Mouse (Mus musculus): ENCODE results near the gene Myo15b.
"Not testable (repeated sequence)": the region's sequence is repeated elsewhere in the genome, so short reads cannot be mapped to it uniquely, and the experiment has no call there.

DNA sequence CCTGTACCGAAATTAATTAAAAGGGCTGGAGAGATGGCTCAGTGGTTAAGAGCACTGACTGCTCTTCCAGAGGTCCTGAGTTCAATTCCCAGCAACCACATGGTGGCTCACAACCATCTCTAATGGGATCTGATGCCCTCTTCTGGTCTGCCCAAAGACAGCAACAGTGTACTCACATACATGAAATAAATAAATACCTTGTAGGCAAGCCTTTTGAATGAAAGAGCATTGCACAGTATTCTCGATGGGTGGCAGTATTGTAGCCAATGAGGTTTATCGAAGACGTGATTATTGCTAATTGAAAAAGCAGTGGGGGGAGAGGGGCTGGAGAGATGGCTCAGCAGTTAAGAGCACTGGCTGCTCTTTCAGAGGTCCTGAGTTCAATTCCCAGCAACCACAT, 1.1 kb upstream of the Myo15b start:
- TF ChIP-seq POLR2A (IDR thresholded peaks at IDR 0.05; ENCODE audit: control insufficient read depth, low read depth, low read length); CTCF (IDR thresholded peaks at IDR 0.05; ENCODE audit: control insufficient read depth, insufficient read depth, insufficient replicate concordance, low read depth, low read length): not testable (repeated sequence)
